Mouse (Mus musculus) kidney, embryonic 14.5 days (tissue): ENCODE measurements around the gene Gm2001. TPM values are rescaled to one million over a fixed set of nuclear protein-coding genes. Genes with fewer than 3 reads are reported as not detected.
"Not testable (repeated sequence)": the region's sequence is repeated elsewhere in the genome, so short reads cannot be mapped to it uniquely, and the experiment has no call there.

Source experiments
- ATAC-seq: fragments of 200-750 bp; cut with Nextera tagmentation; 2 replicates; pipeline ENCODE4 v1.8.0; 2017; ENCODE audit warnings: moderate number of reproducible peaks, mild to moderate bottlenecking, moderate TSS enrichment, moderate library complexity; ENCODE audit not compliant: low FRiP score, low TSS enrichment
- H3K27ac ChIP-seq: fragments of 300-500 bp; sonication (generic); 2 replicates; pipeline ENCODE4 v1.5.1; 2014; ENCODE audit warnings: low read depth, mild to moderate bottlenecking, low read length, moderate library complexity, mixed read lengths
- H3K27me3 ChIP-seq: fragments of 300-500 bp; sonication (generic); 2 replicates; pipeline ENCODE4 v1.6.1; 2014; ENCODE audit warnings: mild to moderate bottlenecking, low read length; ENCODE audit not compliant: control insufficient read depth, insufficient read depth
- H3K36me3 ChIP-seq: fragments of 300-500 bp; sonication (generic); 2 replicates; pipeline ENCODE4 v1.6.1; 2014; ENCODE audit warnings: low read length, mixed read lengths; ENCODE audit not compliant: control insufficient read depth, insufficient read depth
- H3K4me1 ChIP-seq: fragments of 300-500 bp; sonication (generic); 2 replicates; pipeline ENCODE4 v1.6.1; 2014; ENCODE audit warnings: low read length, mixed read lengths; ENCODE audit not compliant: control insufficient read depth, insufficient read depth
- H3K4me2 ChIP-seq: fragments of 300-500 bp; sonication (generic); replicated peaks from 2 replicates; pipeline ENCODE4 v1.6.1; 2014; ENCODE audit warnings: low read depth, mild to moderate bottlenecking, low read length
- H3K4me3 ChIP-seq: fragments of 300-500 bp; sonication (generic); 2 replicates; pipeline ENCODE4 v1.5.1; 2014; ENCODE audit warnings: mild to moderate bottlenecking, low read length
- H3K9ac ChIP-seq: fragments of 300-500 bp; sonication (generic); 2 replicates; pipeline ENCODE4 v1.6.1; 2014; ENCODE audit warnings: low read depth, mild to moderate bottlenecking, low read length, moderate library complexity
- H3K9me3 ChIP-seq: fragments of 300-500 bp; sonication (generic); 2 replicates; pipeline ENCODE4 v1.6.1; 2016; ENCODE audit warnings: low read length; ENCODE audit not compliant: control insufficient read depth
- WGBS: fragments of 180-500 bp; shearing (Covaris S2); extraction: QIAGEN DNeasy Blood & Tissue Kit; methylation state at CpG from one replicate; pipeline ENCODE4 v1.1.7; 2014; 5-methylcytosine and 5-hydroxymethylcytosine counted together
- polyA plus RNA-seq: library from polyadenylated mRNA; unstranded; fragments of >200 nt; fragmentation: Nextera tagmentation; extraction: Ambion mirVana; gene quantifications from 2 replicates; pipeline ENCODE4 v1.2.1, GENCODE M21; 2014

Gene Gm2001
- polyA plus RNA-seq, 1 experiment from 2014 or later, result not detected

GRCm38 (mm10) chr12:87795212-87795611 lies 46.9 kb downstream of the Gm2001 start, which contains the start of gene Gm21936:
Gene Gm21936, plus strand, starts transcription at chr12:87795512.
- H3K4me3 ChIP-seq, H3K27ac ChIP-seq, H3K36me3 ChIP-seq, H3K9me3 ChIP-seq, ATAC-seq, H3K27me3 ChIP-seq, H3K4me2 ChIP-seq, H3K9ac ChIP-seq, H3K4me1 ChIP-seq: not testable (repeated sequence)
- WGBS, result 100% methylated on average over 1 of the region's 1 CpGs

Other genes with a start within 250 kb of the Gm2001 start
- gene Oog1, start 239.7 kb downstream of the Gm2001 start, polyA plus RNA-seq, result not detected in 2 replicates
- not detected in 2 replicates for gene Gm4027, start 223.5 kb downstream of the Gm2001 start, polyA plus RNA-seq
- not detected in 2 replicates for gene Gm16381, start 197.7 kb downstream of the Gm2001 start, polyA plus RNA-seq
- not detected in 2 replicates for gene Gm21319, start 66.6 kb downstream of the Gm2001 start, polyA plus RNA-seq
- gene Gm21936, start 46.8 kb downstream of the Gm2001 start, polyA plus RNA-seq, result not detected in 2 replicates
- gene BB287469, start 25.8 kb downstream of the Gm2001 start, polyA plus RNA-seq, result not detected in 2 replicates
- not detected in 2 replicates for gene Gm2016, start 31.7 kb upstream of the Gm2001 start, polyA plus RNA-seq
- not detected in 2 replicates for gene Gm2022, start 53.0 kb upstream of the Gm2001 start, polyA plus RNA-seq
- not detected in 2 replicates for gene Gm2035, start 77.5 kb upstream of the Gm2001 start, polyA plus RNA-seq
- not detected in 2 replicates for gene Gm2042, start 111.7 kb upstream of the Gm2001 start, polyA plus RNA-seq
- gene Gm2075, start 169.5 kb upstream of the Gm2001 start, polyA plus RNA-seq, result not detected in 2 replicates
- gene Gm6803, start 176.4 kb upstream of the Gm2001 start, polyA plus RNA-seq, result not detected in 2 replicates
- gene Gm2056, start 184.7 kb upstream of the Gm2001 start, polyA plus RNA-seq, result not detected in 2 replicates
- gene Gm16368, start 241.4 kb upstream of the Gm2001 start, polyA plus RNA-seq, result not detected in 2 replicates